Mouse (Mus musculus) gastrocnemius, postnatal 4 days (tissue): ENCODE data around the gene Exosc7. TPM values are rescaled to one million over a fixed set of nuclear protein-coding genes. Genes with fewer than 3 reads are reported as not detected.
A peak's percentile ranks its signal among the peaks of the same experiment; 100 is the strongest.

Source experiments
- DNase-seq, 2 experiments: peaks; one replicate each; pipeline ENCODE4 v3.0.0; 2021 to 2022; ENCODE audit warnings: low spot score in 2 of 2, mixed read lengths in 2 of 2
- long read RNA-seq, 2 experiments: library from polyadenylated mRNA; stranded (forward); transcript quantifications; one replicate each; pipeline ENCODE4 v2.0.0; 2021
- total RNA-seq, 2 experiments: library from RNA; stranded (reverse); gene quantifications; 2 replicates each; pipeline ENCODE4 v1.2.3; 2021

Exosc7 gene
- 10 to 100 TPM; 29.9 to 33.8 TPM for total RNA-seq
- long read RNA-seq, experiment 1, transcript Exosc7-201 (8 exons, 1,053 nt), result major isoform, 33 of 35 reads
- long read RNA-seq, experiment 1, partial matches to known transcripts, result 1 of 35 reads
- long read RNA-seq, experiment 1, other reads (novel, unspliced or antisense), result 0 of 35 reads
- long read RNA-seq, experiment 2, transcript Exosc7-201 (8 exons, 1,053 nt), result major isoform, 18 of 23 reads
- long read RNA-seq, experiment 2, partial matches to known transcripts, result 0 of 23 reads
- long read RNA-seq, experiment 2, other reads (novel, unspliced or antisense), result 4 of 23 reads

GRCm38 (mm10) chr9:123112805-123113521, at the start of gene Exosc7, which contains the start of gene Zdhhc3:
TSS of gene Exosc7 (plus strand) at chr9:123113215.
TSS of gene Zdhhc3 (minus strand) at chr9:123113205.
- DNase-seq, result peak; percentile 82 to 88

DNA sequence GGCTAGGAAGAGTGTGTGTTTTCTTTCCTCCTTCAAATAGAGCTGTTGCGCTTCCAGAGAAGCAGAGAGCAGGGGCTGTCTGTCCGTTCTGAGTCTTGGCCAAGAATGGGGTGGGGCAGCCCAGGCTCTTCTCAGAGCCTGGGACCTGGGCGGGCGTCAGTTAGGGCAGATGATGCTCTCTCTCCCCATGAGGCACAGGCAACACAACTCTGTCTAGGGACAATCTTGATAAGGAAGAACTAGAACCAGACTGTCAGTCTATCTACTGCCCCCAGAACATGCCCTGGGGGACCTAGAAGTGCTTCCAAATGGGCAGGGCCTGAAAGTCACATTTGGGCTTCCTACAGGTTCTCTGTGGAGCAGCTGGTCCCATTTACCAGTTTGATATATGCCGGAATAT, 33.9 kb upstream of the Exosc7 start:
- DNase-seq, result no peak

DNA sequence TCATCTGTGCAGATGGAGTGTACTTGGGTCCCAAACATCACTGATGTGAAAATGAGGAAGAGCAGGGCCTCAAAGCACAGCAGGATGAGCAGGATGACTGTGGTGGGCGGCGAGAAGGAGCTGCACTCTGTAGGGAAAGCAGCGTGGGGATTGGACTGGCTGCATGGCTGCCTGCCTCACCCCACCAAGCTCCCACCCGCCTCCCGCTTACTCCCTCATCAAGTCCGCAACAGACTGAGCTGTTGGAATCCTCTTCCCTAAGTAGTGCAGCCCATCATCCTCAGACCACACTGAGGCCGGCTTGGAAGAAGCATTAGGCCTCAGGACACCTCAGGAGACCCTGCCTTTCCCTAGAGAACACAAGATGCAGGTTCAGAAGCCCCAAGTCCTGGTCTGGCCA, 32.7 kb upstream of the Exosc7 start:
- no peak for DNase-seq

DNA sequence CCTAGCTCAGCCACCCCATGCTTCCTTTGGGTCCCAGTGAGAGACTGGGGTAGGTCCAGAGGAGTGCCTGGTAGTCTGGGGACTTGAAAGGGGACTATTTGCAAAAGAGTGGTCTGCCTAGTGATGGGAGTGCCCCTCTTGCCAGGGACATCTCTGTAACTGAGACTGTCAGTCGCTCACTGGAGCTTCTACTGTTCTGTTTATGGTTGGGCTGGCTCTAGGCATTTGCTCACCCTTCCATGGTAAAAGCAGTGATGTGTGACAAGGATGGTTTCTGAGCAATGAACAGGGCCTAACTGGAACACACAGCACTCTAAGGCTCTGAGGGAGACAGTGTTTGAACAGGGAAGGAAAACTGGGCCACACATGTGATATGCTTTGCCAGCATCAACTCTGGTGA, 32.2 kb upstream of the Exosc7 start:
- DNase-seq, result no peak

DNA sequence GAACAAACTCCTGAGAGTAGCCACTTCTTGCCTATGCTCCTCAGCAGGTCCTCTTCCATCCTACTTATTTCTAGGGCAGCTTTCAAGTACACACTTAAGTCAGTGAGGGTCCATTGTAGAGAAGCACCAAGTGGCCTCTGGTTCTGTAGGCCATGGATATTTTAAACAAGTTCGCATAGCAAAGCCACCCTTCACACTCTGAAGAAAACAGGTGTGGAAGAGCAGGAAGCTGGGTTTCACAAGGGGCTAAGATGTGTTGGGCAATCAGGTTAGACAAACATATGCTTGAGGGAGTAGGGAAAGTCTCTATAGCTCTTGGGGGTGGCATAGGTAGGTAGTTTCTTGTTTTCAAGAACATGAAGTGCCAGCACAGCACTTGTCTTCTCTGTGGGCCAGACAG, 27.6 kb upstream of the Exosc7 start:
- no peak for DNase-seq

DNA sequence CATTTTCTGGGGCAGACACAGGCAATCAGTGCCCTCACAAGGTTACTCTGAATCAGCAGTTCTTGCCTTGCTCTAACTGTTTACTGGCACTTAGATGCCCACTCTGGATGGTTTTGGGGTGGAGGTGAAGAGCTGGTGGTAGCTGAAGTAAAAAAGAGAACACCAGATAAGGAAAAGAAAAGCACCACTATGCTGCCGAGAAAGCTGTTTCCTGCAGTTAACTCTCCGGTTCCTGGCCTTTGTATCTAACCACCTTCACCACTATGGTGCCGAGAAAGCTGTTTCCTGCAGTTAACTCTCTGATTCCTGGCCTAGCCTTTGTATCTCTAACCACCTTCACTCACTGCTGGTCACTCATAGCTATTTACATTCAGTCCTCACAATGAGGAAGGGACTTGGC, 25.5 kb upstream of the Exosc7 start:
- DNase-seq, result no peak

- DNase-seq, result no peak
These were observed 22.2 kb upstream of the Exosc7 start for GRCm38 (mm10) chr9:123090844-123091243.

DNA sequence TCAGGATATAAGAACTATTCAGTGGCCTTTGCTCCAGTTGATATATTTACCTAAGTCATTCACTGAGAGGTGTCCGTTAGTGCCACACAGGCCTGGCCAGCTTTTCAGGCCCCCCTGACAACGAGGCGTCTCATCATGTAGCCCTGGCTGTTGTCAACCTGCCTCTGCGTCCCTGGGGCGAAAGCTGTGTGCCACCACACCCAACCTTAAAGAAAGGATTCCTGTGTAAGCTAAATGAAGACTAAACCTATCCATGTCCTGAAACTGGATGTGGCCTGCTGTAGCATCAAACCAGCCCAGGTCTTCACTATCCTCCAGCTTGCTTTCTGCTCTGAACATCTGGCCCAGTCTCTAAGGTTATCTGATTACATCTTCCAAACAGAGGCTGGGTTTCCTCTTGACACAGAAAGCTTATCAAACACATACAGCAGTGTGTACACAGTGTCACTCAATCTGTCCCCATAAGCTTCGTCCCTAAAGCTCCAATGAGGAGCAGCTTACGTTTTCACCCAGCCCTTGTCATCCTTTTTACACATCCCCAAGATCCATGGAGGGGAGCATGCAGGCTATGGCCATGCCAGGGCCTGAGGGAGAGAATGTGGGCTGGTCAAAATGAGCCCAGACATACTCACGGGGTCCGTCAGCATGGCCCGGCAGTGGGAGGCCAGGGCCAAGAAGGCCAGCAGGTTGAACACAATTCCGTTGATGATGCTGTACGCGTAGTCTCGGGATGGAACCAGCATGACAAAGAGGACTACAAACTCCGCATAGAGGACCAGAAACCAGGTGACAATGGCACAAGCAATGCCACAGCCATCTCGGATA, 13.2 kb upstream of the Exosc7 start:
- no peak for DNase-seq

DNA sequence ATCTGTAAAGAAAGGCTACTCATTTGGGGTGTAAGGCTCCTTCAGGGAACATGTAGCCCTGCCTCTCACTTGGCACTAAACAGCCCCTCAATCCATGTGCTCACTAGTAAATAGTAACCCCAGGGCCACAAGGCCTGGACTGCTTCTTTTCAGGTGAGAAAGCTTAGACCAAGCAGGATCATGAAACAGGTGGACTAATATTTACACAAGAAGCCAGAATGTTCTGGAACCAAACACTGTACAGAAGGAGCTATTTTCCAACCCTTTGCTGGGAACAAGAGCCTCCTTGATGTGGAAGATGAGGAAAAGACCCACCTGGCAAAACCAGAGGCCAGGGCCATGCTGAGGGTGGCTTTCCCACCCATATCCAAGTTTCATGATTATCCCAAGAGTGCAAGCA, 9.6 kb upstream of the Exosc7 start:
- DNase-seq, result no peak

- DNase-seq, result no peak
These were observed 8.7 kb upstream of the Exosc7 start for GRCm38 (mm10) chr9:123104362-123104761.

DNA sequence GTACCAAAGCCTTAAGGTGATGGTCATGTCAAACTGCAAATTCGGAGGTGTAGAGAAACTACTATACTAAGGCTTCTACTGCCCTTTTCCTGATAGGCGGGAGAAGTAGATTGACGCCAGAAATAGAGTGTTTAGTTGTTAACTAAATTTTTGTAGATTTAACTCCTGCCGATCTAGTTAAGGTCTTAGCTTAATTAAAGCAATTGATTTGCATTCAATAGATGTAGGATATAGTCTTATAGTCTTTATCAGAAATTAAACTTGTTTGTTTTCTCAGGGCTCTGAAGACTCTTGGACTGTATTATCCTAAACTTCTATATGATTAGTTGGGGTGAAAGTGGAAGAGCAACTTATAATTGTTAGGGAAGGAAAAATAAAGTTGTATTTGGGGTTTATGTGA, 5.8 kb upstream of the Exosc7 start:
- no peak for DNase-seq

DNA sequence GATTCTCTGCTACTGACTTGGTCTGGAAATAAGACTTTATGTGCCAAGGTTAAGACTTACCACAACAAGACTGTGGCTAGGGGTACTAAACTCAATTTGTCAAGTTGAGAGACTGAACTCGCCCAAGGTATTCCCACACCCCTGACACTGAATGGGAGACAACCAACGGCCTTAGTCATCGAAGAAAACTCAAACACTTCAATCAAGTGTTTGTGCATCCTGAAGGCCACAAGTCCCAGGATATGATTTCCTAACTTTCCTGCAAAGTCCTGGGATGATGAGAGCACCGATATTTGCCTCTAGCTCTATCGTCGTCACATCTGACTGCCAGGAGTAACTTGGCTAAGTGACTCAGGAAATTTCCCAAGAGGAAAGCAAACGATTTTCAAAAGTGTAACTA, 3.8 kb upstream of the Exosc7 start:
- no peak for DNase-seq

- DNase-seq, result no peak
These were observed 1.2 kb upstream of the Exosc7 start for GRCm38 (mm10) chr9:123111751-123112221.

DNA sequence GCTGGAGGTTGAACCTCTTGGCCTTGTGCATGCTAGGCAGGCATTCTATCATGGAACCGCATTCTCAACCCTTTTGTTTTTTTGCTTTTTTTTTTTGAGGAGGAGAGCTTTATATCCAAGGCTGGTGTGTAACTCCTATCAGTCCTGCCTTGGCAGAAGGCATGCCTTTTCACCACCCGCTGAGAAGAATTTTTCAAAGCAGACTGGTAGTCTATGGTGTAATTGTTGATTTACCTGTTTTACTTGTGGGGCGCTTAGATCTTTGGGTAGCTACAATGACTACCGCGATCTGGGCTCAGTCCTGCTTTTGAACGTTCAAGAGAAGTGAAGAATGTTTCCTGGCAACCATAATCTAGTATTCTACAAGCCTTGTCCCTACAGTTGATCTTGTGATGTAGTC, 916 bp downstream of the Exosc7 start:
- DNase-seq, result no peak

DNA sequence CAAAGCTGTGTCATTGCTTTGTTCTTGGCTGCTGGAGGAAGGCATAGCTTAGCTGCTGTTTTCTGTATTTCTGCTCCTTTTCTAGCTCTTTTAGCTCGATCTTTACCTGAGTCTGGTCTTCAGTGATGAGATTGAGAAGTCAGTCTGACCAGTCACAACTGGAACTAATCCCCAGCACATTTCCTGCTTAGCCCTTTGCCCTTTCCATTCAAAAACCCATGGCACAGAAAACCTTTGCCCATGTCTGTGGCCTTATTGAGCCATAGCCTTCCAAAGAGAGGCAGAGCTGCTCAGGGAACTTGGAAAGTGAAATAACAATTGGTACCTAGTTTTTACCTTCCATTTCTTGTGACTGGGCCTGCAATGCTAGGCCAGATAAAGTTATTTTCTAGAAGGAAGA, 2.6 kb downstream of the Exosc7 start:
- DNase-seq, result no peak

DNA sequence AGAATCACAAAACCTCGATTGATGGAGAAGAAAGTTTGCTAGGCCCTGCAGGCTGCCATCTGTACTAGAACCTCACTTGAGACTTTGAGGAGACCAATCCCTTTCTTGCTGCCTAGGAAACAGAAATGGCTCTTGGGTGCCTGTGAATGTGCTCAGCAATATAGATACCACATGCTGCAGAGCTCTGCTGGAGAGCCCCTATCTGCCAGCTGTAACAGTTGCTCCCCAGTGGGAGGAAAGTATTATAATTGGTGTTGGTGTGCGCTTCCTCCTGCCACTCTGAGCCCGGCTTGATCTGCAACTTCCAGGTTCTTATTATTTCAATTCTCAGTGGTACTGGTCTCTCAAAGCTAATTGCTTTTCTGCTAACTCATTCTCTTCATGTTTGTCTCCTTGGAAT, 10.0 kb downstream of the Exosc7 start:
- DNase-seq, result no peak

DNA sequence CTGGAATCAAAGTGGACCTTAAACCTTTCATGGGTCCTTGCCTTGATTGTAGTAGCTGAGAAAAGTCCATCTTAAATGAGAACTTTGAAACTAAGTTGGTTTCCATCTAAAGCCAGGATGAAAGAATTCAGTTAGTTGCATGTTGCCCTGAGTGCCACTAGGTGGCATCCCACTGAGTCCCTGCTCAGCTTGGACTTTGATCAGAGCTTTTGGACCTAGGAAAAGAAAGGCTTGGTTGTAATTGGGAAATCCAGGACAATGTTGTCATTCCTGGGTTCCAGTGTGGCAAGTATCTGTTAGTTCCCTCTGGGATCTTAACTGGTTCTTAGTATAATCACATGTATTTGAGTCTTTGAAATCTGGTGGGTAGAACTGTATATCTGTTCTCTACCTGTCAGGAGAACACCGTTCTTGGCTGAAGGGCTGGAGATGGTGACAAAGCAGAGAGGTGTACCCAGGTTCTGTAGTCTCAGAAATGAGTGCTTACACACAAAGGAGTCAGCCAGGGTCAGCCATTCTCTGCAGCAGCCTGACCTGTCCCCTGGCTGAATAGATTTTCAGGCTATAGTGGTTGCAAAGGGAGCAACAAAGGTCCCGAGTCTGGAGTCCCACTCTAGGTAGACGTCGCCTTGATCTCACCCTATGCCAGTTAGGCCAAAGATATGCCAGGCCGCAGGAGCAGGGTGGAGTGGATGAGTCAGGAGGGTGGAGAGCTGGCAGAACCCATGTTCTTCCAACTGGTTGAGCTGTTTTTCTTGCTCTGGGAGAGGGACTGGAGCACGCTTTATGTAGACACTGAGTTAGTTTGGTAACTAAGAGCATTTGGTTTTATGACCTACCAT, 10.8 kb downstream of the Exosc7 start:
- DNase-seq, result peak in 1 of 2 experiments; percentile 30

DNA sequence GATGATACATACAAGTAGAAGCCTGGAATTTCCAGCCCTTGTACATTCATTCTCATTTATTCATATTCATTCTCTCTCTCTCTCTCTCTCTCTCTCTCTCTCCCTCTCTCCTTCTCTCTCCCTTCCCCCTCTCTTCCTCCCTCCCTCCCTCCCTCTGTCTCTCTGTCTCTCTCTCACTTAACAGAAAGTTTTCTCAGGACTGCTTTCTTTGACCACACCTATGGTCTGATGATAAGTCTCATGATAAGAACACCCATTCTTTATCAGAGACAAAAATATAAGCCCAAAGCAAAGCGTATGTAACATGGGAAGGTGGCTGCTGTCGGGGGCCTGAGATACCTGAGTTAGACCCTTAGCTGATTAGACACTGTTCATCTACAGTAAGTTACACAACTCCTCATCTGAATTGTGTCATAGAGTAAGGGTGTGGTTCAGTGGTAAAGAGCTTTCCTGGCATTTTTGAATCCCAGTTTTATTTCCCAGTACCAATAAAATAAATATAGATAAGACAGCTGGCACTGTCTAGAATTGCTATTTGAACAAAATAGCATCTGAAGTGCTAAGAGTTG, 11.5 kb downstream of the Exosc7 start:
- DNase-seq, result no peak

- no peak for DNase-seq
These were observed 14.6 kb downstream of the Exosc7 start for GRCm38 (mm10) chr9:123127663-123128062.

GRCm38 (mm10) chr9:123132994-123133393, 20.0 kb downstream of the Exosc7 start:
- no peak for DNase-seq
